Mouse (Mus musculus) liver, embryonic 12.5 days (tissue): ENCODE results near the gene Skap1. TPM values are rescaled to one million over a fixed set of nuclear protein-coding genes. Genes with fewer than 3 reads are reported as not detected.

ENCODE experiments used
- ATAC-seq: fragments of 200-750 bp; cut with Nextera tagmentation; 2 replicates; pipeline ENCODE4 v1.8.0; 2017; ENCODE audit warnings: moderate number of reproducible peaks, mild to moderate bottlenecking, moderate library complexity
- H3K27ac ChIP-seq: fragments of 300-500 bp; sonication (generic); 2 replicates; pipeline ENCODE4 v1.5.1; 2016; ENCODE audit warnings: mild to moderate bottlenecking
- H3K27me3 ChIP-seq: fragments of 300-500 bp; sonication (generic); replicated peaks from 2 replicates; pipeline ENCODE4 v1.6.1; 2016; ENCODE audit warnings: mild to moderate bottlenecking, moderate library complexity
- H3K36me3 ChIP-seq: fragments of 300-500 bp; sonication (generic); 2 replicates; pipeline ENCODE4 v1.6.1; 2016; ENCODE audit warnings: mild to moderate bottlenecking, moderate library complexity
- H3K4me1 ChIP-seq: fragments of 300-500 bp; sonication (generic); 2 replicates; pipeline ENCODE4 v1.6.1; 2016
- H3K4me2 ChIP-seq: fragments of 300-500 bp; sonication (generic); 2 replicates; pipeline ENCODE4 v1.6.1; 2016; ENCODE audit warnings: mild to moderate bottlenecking, moderate library complexity
- H3K4me3 ChIP-seq: fragments of 300-500 bp; sonication (generic); 2 replicates; pipeline ENCODE4 v1.5.1; 2016; ENCODE audit warnings: mild to moderate bottlenecking, moderate library complexity
- H3K9ac ChIP-seq: fragments of 300-500 bp; sonication (generic); 2 replicates; pipeline ENCODE4 v1.6.1; 2016; ENCODE audit warnings: mild to moderate bottlenecking, moderate library complexity
- H3K9me3 ChIP-seq: fragments of 300-500 bp; sonication (generic); replicated peaks from 2 replicates; pipeline ENCODE4 v1.6.1; 2016; ENCODE audit warnings: mild to moderate bottlenecking, moderate library complexity
- WGBS: fragments of 180-500 bp; shearing (Covaris S2); methylation state at CpG from one replicate; pipeline ENCODE4 v1.1.7; 2016; ENCODE audit not compliant: insufficient replicate concordance; 5-methylcytosine and 5-hydroxymethylcytosine counted together
- polyA plus RNA-seq: library from polyadenylated mRNA; unstranded; fragments of >200 nt; fragmentation: Nextera tagmentation; extraction: Ambion mirVana; gene quantifications from 2 replicates; pipeline ENCODE4 v1.2.1, GENCODE M21; 2016

Skap1 gene
- polyA plus RNA-seq, 1 experiment from 2014 or later = 0.51 TPM

- Histone ChIP-seq H3K9ac (no peak overlapping the region), H3K27ac (no peak overlapping the region), H3K27me3 (no peaks in the 10 kb centered on the region), H3K4me2 (no peak overlapping the region), H3K4me1 (peaks cover 30% of the 10 kb centered on the region), H3K4me3 (no peak overlapping the region), H3K9me3 (no peaks in the 10 kb centered on the region), H3K36me3 (peaks cover 75% of the 10 kb centered on the region)
- no peak for ATAC-seq
- 71% methylated on average over 1 of the region's 1 CpGs for WGBS
Measured at GRCm38 (mm10) chr11:96796586-96796985, 332.2 kb downstream of the Skap1 start.

- H3K4me2 ChIP-seq = no peak overlapping the region
- H3K9me3 ChIP-seq = no peaks in the 10 kb centered on the region
- no peak overlapping the region for H3K9ac ChIP-seq
- no peaks in the 10 kb centered on the region for H3K27me3 ChIP-seq
- whole genome bisulfite sequencing = 75% methylated on average over 2 of the region's 2 CpGs
- peaks cover 10% of the 10 kb centered on the region for H3K4me1 ChIP-seq
- ATAC-seq = no peak
- H3K27ac ChIP-seq = no peak overlapping the region
- peaks cover 89% of the 10 kb centered on the region for H3K36me3 ChIP-seq
- H3K4me3 ChIP-seq = no peak overlapping the region
Measured at GRCm38 (mm10) chr11:96799511-96799910, 335.1 kb downstream of the Skap1 start.

GRCm38 (mm10) chr11:96805606-96806005 is 341.2 kb downstream of the Skap1 start:
- Histone ChIP-seq H3K4me3 (no peak overlapping the region), H3K9me3 (no peaks in the 10 kb centered on the region), H3K27me3 (no peaks in the 10 kb centered on the region), H3K36me3 (peaks cover 98% of the 10 kb centered on the region), H3K4me2 (no peak overlapping the region), H3K9ac (no peak overlapping the region), H3K27ac (no peak overlapping the region), H3K4me1 (no peaks in the 10 kb centered on the region)
- 83% methylated on average over 5 of the region's 5 CpGs for WGBS
- no peak for ATAC-seq

- no peaks in the 10 kb centered on the region for H3K27me3 ChIP-seq
- H3K27ac ChIP-seq = no peak overlapping the region
- no peak for ATAC-seq
- H3K4me2 ChIP-seq = no peak overlapping the region
- H3K9ac ChIP-seq = no peak overlapping the region
- no peaks in the 10 kb centered on the region for H3K4me1 ChIP-seq
- peaks cover 97% of the 10 kb centered on the region for H3K36me3 ChIP-seq
- H3K9me3 ChIP-seq = no peaks in the 10 kb centered on the region
- no peak overlapping the region for H3K4me3 ChIP-seq
- WGBS = 41% methylated on average over 1 of the region's 1 CpGs
Measured at GRCm38 (mm10) chr11:96808066-96808465, 343.7 kb downstream of the Skap1 start.

Other genes starting within 250 kb of the Skap1 start
- not detected in 2 replicates for gene Hoxb9, start 193.1 kb upstream of the Skap1 start, polyA plus RNA-seq
- gene Hoxb8, start 182.7 kb upstream of the Skap1 start, polyA plus RNA-seq = not detected in 2 replicates
- 0.18 and 0.37 TPM in 2 replicates for gene Hoxb7, start 178.0 kb upstream of the Skap1 start, polyA plus RNA-seq
- 0.30 TPM in 2 replicates for gene Hoxb6, start 172.1 kb upstream of the Skap1 start, polyA plus RNA-seq
- gene Hoxb5, start 161.3 kb upstream of the Skap1 start, polyA plus RNA-seq = 1.3 and 1.5 TPM in 2 replicates
- gene Hoxb4, start 146.3 kb upstream of the Skap1 start, polyA plus RNA-seq = 0.62 and 0.66 TPM in 2 replicates
- gene Hoxb3, start 141.3 kb upstream of the Skap1 start, polyA plus RNA-seq = 0.31 and 0.36 TPM in 2 replicates
- gene Hoxb2, start 114.1 kb upstream of the Skap1 start, polyA plus RNA-seq = 4.4 and 4.6 TPM in 2 replicates
- 0.14 and 0.22 TPM in 2 replicates for gene Hoxb1, start 98.8 kb upstream of the Skap1 start, polyA plus RNA-seq